Mouse (Mus musculus) small intestine, adult 2 months (tissue): ENCODE measurements around the gene Gm36245.

ENCODE experiments used
- CTCF ChIP-seq: fragments of 200-500 bp; IDR thresholded peaks from 2 replicates; pipeline ENCODE4 v1.5.1; 2012; ENCODE audit warnings: low read depth, mild to moderate bottlenecking, control low read depth, inconsistent platforms, low read length, moderate library complexity, mixed read lengths; ENCODE audit not compliant: insufficient replicate concordance, insufficient read length; ENCODE audit errors: extremely low read depth
- POLR2A ChIP-seq: fragments of 200-500 bp; IDR thresholded peaks from 2 replicates; pipeline ENCODE4 v1.6.1; 2012; ENCODE audit warnings: low read depth, mild to moderate bottlenecking, control low read depth, inconsistent platforms, low read length, moderate library complexity

- TF ChIP-seq CTCF (no peak), POLR2A (no peak)
Observed at GRCm38 (mm10) chr15:77593557-77593956, 5.5 kb upstream of the Gm36245 start.
